ENCODE assay signal across 23 mouse cellular contexts in genomic region chrX:96235775-96236174, GRCm38 (mm10). TPM values are rescaled to one million over a fixed set of nuclear protein-coding genes. Genes with fewer than 3 reads are reported as not detected.
"Had no signal": no experiment of that assay in that cellular context is flagged by ENCODE, and none has a peak within 500 bp of the region (broad histone marks: within the 10 kb centered on the region; RNA-seq: fewer than 3 reads in every experiment).

No protein-coding gene starts in this region.

- H3K9ac ChIP-seq: neural tube, embryonic 13.5 days; neural tube, embryonic 15.5 days; stomach, embryonic 15.5 days had no signal

- DNase-seq: retina, postnatal 1 day; right cerebral cortex, adult 18-20 months; right cerebral cortex, postnatal 14 days; right cerebral cortex, postnatal 25 days; right cerebral cortex, postnatal 4 days; spleen, adult 18-20 months; thymus, adult 18-20 months; thymus, adult 2 months; thymus, postnatal 14 days; thymus, postnatal 25 days; thymus, postnatal 36 days; thymus, postnatal 4 days had no signal

- H3K27ac ChIP-seq: neural tube, embryonic 13.5 days; neural tube, embryonic 15.5 days; stomach, embryonic 15.5 days; stomach, postnatal 0 days had no signal

- H3K4me2 ChIP-seq: neural tube, embryonic 13.5 days; neural tube, embryonic 15.5 days; stomach, embryonic 15.5 days had no signal

- H3K4me3 ChIP-seq: neural tube, embryonic 13.5 days; neural tube, embryonic 15.5 days; stomach, embryonic 15.5 days had no signal

- H3K36me3 ChIP-seq: neural tube, embryonic 13.5 days; neural tube, embryonic 15.5 days; stomach, embryonic 15.5 days had no signal

- H3K27me3 ChIP-seq: neural tube, embryonic 13.5 days; neural tube, embryonic 15.5 days; stomach, embryonic 15.5 days had no signal

- H3K4me1 ChIP-seq: neural tube, embryonic 13.5 days; neural tube, embryonic 15.5 days; stomach, embryonic 15.5 days had no signal

- H3K9me3 ChIP-seq: neural tube, embryonic 13.5 days; neural tube, embryonic 15.5 days; stomach, embryonic 15.5 days had no signal

RNA-seq across cellular contexts. Expression of gene Vsig4, which starts 57.5 kb away (rescaled TPM):
- total RNA-seq: neutrophil, adult 5-6 weeks had no signal
- polyA plus RNA-seq: neural tube, embryonic 13.5 days; neural tube, embryonic 14.5 days; neural tube, embryonic 15.5 days; small intestine, adult 2 months; spleen, adult 2 months; stomach, embryonic 14.5 days; stomach, embryonic 15.5 days; stomach, postnatal 0 days; testis, adult 2 months; thymus, postnatal 0 days had no signal
